In genomic region chr12:30061503-30062117, GRCm38 (mm10) we compare ENCODE assay signal across 26 mouse cellular contexts.
DNase-seq lines count a peak whose midpoint lies in the region; ATAC-seq and TF ChIP-seq lines count a peak whose summit lies in the region.
"Had no signal": no experiment of that assay in that cellular context is flagged by ENCODE, and none has a peak within 500 bp of the region (broad histone marks: within the 10 kb centered on the region; RNA-seq: fewer than 3 reads in every experiment).

No protein-coding gene starts in this region.

- H3K9ac ChIP-seq in ES-E14 (ENCODE audit: insufficient read depth, low read depth, low read length, poor library complexity, severe bottlenecking): no peak overlapping the region
- no peak overlapping the region for H3K9ac ChIP-seq in hindbrain, postnatal 0 days (replicated peaks; ENCODE audit: low read length)
- H3K9ac ChIP-seq: embryonic facial prominence, embryonic 12.5 days; embryonic facial prominence, embryonic 15.5 days; forebrain, postnatal 0 days; heart, embryonic 13.5 days; hindbrain, embryonic 13.5 days had no signal

- no peak for ATAC-seq in hindbrain, postnatal 0 days
- ATAC-seq: forebrain, embryonic 14.5 days; forebrain, postnatal 0 days; hindbrain, embryonic 16.5 days; inflammation-experienced regulatory T-cells, adult 6 months; intestine, embryonic 16.5 days had no signal

- no peaks in the 10 kb centered on the region for H3K36me3 ChIP-seq in ES-E14 (ENCODE audit: control insufficient read depth, insufficient read depth, low read length, poor library complexity, severe bottlenecking)
- H3K36me3 ChIP-seq in limb, embryonic 10.5 days: no peaks in the 10 kb centered on the region
- no peaks in the 10 kb centered on the region for H3K36me3 ChIP-seq in hindbrain, postnatal 0 days (ENCODE audit: insufficient read depth, low read length)
- H3K36me3 ChIP-seq: embryonic facial prominence, embryonic 12.5 days; embryonic facial prominence, embryonic 15.5 days; heart, embryonic 13.5 days; hindbrain, embryonic 10.5 days; hindbrain, embryonic 13.5 days had no signal

- H3K4me3 ChIP-seq in ES-E14 (ENCODE audit: insufficient read depth in 1 of 2, low read depth in 1 of 2, low read length in 2 of 2, poor library complexity in 1 of 2, severe bottlenecking in 1 of 2): no peak overlapping the region
- H3K4me3 ChIP-seq in limb, embryonic 10.5 days: no peak overlapping the region
- H3K4me3 ChIP-seq in hindbrain, postnatal 0 days (ENCODE audit: low read length): no peak overlapping the region
- H3K4me3 ChIP-seq: embryonic facial prominence, embryonic 12.5 days; embryonic facial prominence, embryonic 15.5 days; gastrocnemius, adult 2 months; heart, embryonic 13.5 days; hindbrain, embryonic 10.5 days; hindbrain, embryonic 13.5 days had no signal

- 0 out of 2 replicates have a peak, but pooled peaks cover 2% of the 10 kb centered on the region for H3K9me3 ChIP-seq in ES-E14 (ENCODE audit: control insufficient read depth, insufficient read depth, low read depth, low read length)
- no peaks in the 10 kb centered on the region for H3K9me3 ChIP-seq in limb, embryonic 10.5 days (replicated peaks)
- H3K9me3 ChIP-seq in hindbrain, postnatal 0 days (ENCODE audit: low read length): no peaks in the 10 kb centered on the region
- H3K9me3 ChIP-seq: embryonic facial prominence, embryonic 12.5 days; embryonic facial prominence, embryonic 15.5 days; heart, embryonic 13.5 days; hindbrain, embryonic 10.5 days; hindbrain, embryonic 13.5 days had no signal

- peak overlapping the region; percentile 49 for H3K27ac ChIP-seq in ES-E14 (ENCODE audit: insufficient read depth, low read depth, low read length, poor library complexity, severe bottlenecking)
- H3K27ac ChIP-seq in limb, embryonic 10.5 days: no peak overlapping the region
- H3K27ac ChIP-seq in hindbrain, postnatal 0 days: no peak overlapping the region
- H3K27ac ChIP-seq: embryonic facial prominence, embryonic 12.5 days; embryonic facial prominence, embryonic 15.5 days; gastrocnemius, adult 2 months; heart, embryonic 13.5 days; hindbrain, embryonic 10.5 days; hindbrain, embryonic 13.5 days had no signal

- peak; percentile 19 for DNase-seq in testis, postnatal 10 days (ENCODE audit: low spot score)
- DNase-seq in testis, postnatal 14 days (ENCODE audit: low spot score): no peak
- peak; percentile 11 for DNase-seq in ES-E14 (ENCODE audit: low read depth, low spot score)
- DNase-seq in limb, embryonic 10.5 days (ENCODE audit: low spot score): peak; percentile 22
- no peak for DNase-seq in right cerebral cortex, postnatal 36 days (ENCODE audit: low spot score in 2 of 2)
- DNase-seq in hindbrain, postnatal 0 days (ENCODE audit: low spot score): no peak
- DNase-seq: adrenal gland, adult 2 months; adrenal gland, postnatal 14 days; cerebellum, adult 11 months; cerebellum, adult 2 months; cerebellum, adult 9-11 months; cerebellum, postnatal 25 days; forebrain, postnatal 0 days; gastrocnemius, adult 2 months; gastrocnemius, postnatal 14 days; heart, adult 18-20 months; heart, postnatal 14 days had no signal

- in situ Hi-C loops in ES-E14 (cut with MboI; ENCODE audit: low sequenced_read_pairs in 2 of 2, unreplicated experiment in 2 of 2): no loop called here

- H3K27me3 ChIP-seq in limb, embryonic 10.5 days (ENCODE audit: low read depth, poor library complexity, severe bottlenecking): no peaks in the 10 kb centered on the region; the same call in 1 of the 2 replicates
- H3K27me3 ChIP-seq in hindbrain, postnatal 0 days (ENCODE audit: insufficient read depth, low read length): no peaks in the 10 kb centered on the region
- H3K27me3 ChIP-seq: embryonic facial prominence, embryonic 12.5 days; embryonic facial prominence, embryonic 15.5 days; hindbrain, embryonic 13.5 days had no signal

- 23% methylated on average over 1 of the region's 1 CpGs for WGBS in limb, embryonic 10.5 days
- 10% methylated on average over 1 of the region's 1 CpGs for WGBS in hindbrain, postnatal 0 days

- no peak overlapping the region for H3K4me2 ChIP-seq in hindbrain, postnatal 0 days (ENCODE audit: low read depth, low read length)
- H3K4me2 ChIP-seq: embryonic facial prominence, embryonic 12.5 days; embryonic facial prominence, embryonic 15.5 days; heart, embryonic 13.5 days; hindbrain, embryonic 13.5 days had no signal

- no peaks in the 10 kb centered on the region for H3K4me1 ChIP-seq in ES-E14 (ENCODE audit: control insufficient read depth in 2 of 2, insufficient read depth in 2 of 2, low read length in 2 of 2, poor library complexity in 1 of 2)
- H3K4me1 ChIP-seq in limb, embryonic 10.5 days: peaks cover 19% of the 10 kb centered on the region
- H3K4me1 ChIP-seq in hindbrain, postnatal 0 days (ENCODE audit: insufficient read depth, low read length): no peaks in the 10 kb centered on the region
- H3K4me1 ChIP-seq: embryonic facial prominence, embryonic 12.5 days; hindbrain, embryonic 13.5 days had no signal

- no peak for TF ChIP-seq CTCF in hindbrain, postnatal 0 days (IDR thresholded peaks at IDR 0.05; ENCODE audit: low read depth)

TF ChIP-seq in ES-E14, 5 proteins besides CTCF, POLR2A, EP300 and RAD21:
- no peak for TF ChIP-seq MAFK (IDR thresholded peaks at IDR 0.05; ENCODE audit: insufficient read depth, low read depth, low read length)
- TF ChIP-seq CHD2 (IDR thresholded peaks at IDR 0.05; ENCODE audit: low read depth, low read length): no peak
- no peak for TF ChIP-seq ZNF384 (IDR thresholded peaks at IDR 0.05; ENCODE audit: low read depth, low read length)
- no peak for TF ChIP-seq HCFC1 (IDR thresholded peaks at IDR 0.05; ENCODE audit: borderline replicate concordance, insufficient read depth, low read length)
- TF ChIP-seq ZC3H11A (IDR thresholded peaks at IDR 0.05; ENCODE audit: borderline replicate concordance, low read depth, low read length): no peak

Comparison
In these comparisons a context has a peak if more than half of its experiments do, and no peak if none do; other contexts are left out.
1. DNase-seq: peak in testis, postnatal 10 days (single experiment), ES-E14 (single experiment) and limb, embryonic 10.5 days (single experiment); none in testis, postnatal 14 days (single experiment), right cerebral cortex, postnatal 36 days (0 of 2) and hindbrain, postnatal 0 days (single experiment).